Mouse (Mus musculus) hindbrain, embryonic 11.5 days (tissue): Measurements from ENCODE around the gene Fam129b. TPM values are rescaled to one million over a fixed set of nuclear protein-coding genes. Genes with fewer than 3 reads are reported as not detected.

ENCODE experiments used
- ATAC-seq: fragments of 200-750 bp; cut with Nextera tagmentation; 2 replicates; pipeline ENCODE4 v1.8.0; 2017; ENCODE audit warnings: mild to moderate bottlenecking, moderate TSS enrichment, moderate library complexity; ENCODE audit not compliant: low FRiP score
- DNase-seq: peaks from one replicate; pipeline ENCODE4 v3.0.0-alpha.2; 2015; ENCODE audit warnings: low spot score
- H3K27ac ChIP-seq: fragments of 300-500 bp; sonication (generic); 2 replicates; pipeline ENCODE4 v1.5.1; 2014; ENCODE audit warnings: mild to moderate bottlenecking, low read depth, low read length
- H3K27me3 ChIP-seq: fragments of 300-500 bp; sonication (generic); 2 replicates; pipeline ENCODE4 v1.6.1; 2014; ENCODE audit warnings: mild to moderate bottlenecking, low read length, moderate library complexity, mixed read lengths; ENCODE audit not compliant: control insufficient read depth, insufficient read depth
- H3K36me3 ChIP-seq: fragments of 300-500 bp; sonication (generic); 2 replicates; pipeline ENCODE4 v1.6.1; 2014; ENCODE audit warnings: mild to moderate bottlenecking, low read length, moderate library complexity, mixed read lengths; ENCODE audit not compliant: control insufficient read depth, insufficient read depth
- H3K4me1 ChIP-seq: fragments of 300-500 bp; sonication (generic); replicated peaks from 2 replicates; pipeline ENCODE4 v1.6.1; 2014; ENCODE audit warnings: low read length, mixed read lengths; ENCODE audit not compliant: control insufficient read depth, insufficient read depth
- H3K4me2 ChIP-seq: fragments of 300-500 bp; sonication (generic); replicated peaks from 2 replicates; pipeline ENCODE4 v1.6.1; 2014; ENCODE audit warnings: mild to moderate bottlenecking, low read depth, low read length
- H3K4me3 ChIP-seq: fragments of 300-500 bp; sonication (generic); 2 replicates; pipeline ENCODE4 v1.5.1; 2014; ENCODE audit warnings: low read depth, low read length
- H3K9ac ChIP-seq: fragments of 300-500 bp; sonication (generic); 2 replicates; pipeline ENCODE4 v1.6.1; 2014; ENCODE audit warnings: low read depth, low read length
- H3K9me3 ChIP-seq: fragments of 300-500 bp; sonication (generic); 2 replicates; pipeline ENCODE4 v1.6.1; 2016; ENCODE audit warnings: low read length; ENCODE audit not compliant: control insufficient read depth
- WGBS: fragments of 180-500 bp; shearing (Covaris S2); extraction: QIAGEN DNeasy Blood & Tissue Kit; methylation state at CpG from one replicate; pipeline ENCODE4 v1.1.7; 2014; 5-methylcytosine and 5-hydroxymethylcytosine counted together
- polyA plus RNA-seq: library from polyadenylated mRNA; unstranded; fragments of >200 nt; fragmentation: Nextera tagmentation; extraction: Ambion mirVana; gene quantifications from 2 replicates; pipeline ENCODE4 v1.2.1, GENCODE M21; 2014

Gene Fam129b
- polyA plus RNA-seq, 1 experiment from 2014 or later, result 11.6 TPM

DNA sequence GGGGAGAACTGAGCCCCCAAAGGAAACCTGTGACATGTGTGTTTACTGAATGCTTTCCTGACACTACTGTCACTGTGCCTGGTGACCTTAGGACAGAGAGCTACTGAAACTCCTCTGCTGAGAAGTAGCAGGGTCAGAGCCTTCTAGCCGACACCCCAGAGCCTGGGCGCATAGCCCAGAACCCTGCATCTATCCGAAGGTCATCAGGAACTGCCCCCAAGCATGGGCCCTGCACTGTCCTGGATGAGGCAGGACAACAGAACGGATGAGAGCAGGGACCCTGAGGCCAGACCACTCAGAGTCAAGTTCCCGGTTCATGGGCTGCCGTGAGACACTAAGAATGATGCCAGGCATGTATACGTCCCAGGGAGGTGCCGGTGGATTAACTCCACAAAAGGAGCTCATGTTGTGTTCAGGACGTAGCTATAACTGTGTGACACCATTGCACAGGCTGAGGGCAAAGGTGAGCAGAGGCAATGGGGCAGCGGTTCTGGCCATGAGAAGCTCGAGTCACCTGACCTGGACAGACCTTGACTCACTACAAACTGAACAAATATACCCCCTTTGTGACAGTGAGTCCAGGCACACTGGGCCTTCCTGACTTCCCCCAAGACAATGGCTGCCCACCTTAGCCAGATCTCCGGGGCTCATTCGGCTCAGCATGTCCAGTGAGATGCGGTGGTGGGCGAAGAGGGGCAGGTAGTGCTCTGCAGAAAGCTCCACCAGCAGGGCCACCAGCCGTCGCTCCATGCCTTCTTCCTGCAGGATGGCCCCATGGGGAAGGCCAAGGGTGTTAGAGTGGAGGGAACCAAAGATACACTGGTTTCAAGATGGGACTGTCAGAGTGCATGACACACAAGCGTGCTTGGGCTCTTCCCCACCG lies 53.3 kb downstream of the Fam129b start:
- Histone ChIP-seq H3K4me1 (no peaks in the 10 kb centered on the region), H3K27me3 (no peaks in the 10 kb centered on the region), H3K9me3 (no peaks in the 10 kb centered on the region), H3K36me3 (no peaks in the 10 kb centered on the region), H3K4me2 (no peak overlapping the region), H3K9ac (no peak overlapping the region), H3K4me3 (no peak overlapping the region), H3K27ac (no peak overlapping the region)
- ATAC-seq, result no peak
- DNase-seq, result no peak
- WGBS, result 88% methylated on average over 19 of the region's 19 CpGs

- WGBS, result 76% methylated on average over 7 of the region's 7 CpGs
- H3K9ac ChIP-seq, result no peak overlapping the region
- no peak for ATAC-seq
Measured at GRCm38 (mm10) chr2:32931730-32932129, 55.8 kb downstream of the Fam129b start.

DNA sequence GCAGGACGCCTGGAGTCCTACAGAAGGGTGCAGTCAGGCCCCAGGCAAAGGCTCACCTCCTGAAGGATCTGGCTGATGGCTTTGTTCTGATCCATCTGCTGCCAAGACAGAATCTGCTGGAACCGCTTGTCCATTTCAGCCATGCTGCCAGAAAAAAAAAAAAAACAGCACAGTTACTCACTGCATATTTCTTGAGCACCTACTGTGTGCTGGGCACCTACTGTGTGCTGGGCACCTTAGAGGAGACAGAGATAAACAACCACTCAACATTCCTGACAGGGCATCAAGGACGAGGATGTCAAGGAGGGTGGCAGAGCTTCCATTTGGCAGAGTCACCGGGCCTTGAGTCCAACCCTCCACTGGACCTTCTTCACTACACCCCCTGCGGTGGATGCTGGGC lies 62.8 kb downstream of the Fam129b start:
- H3K36me3 ChIP-seq, result no peaks in the 10 kb centered on the region
- WGBS, result 91% methylated on average over 5 of the region's 5 CpGs
- ATAC-seq, result no peak

More at GRCm38 (mm10) chr2:32931730-32932129, 55.8 kb downstream of the Fam129b start:
- Histone ChIP-seq H3K4me2 (no peak overlapping the region), H3K4me3 (no peak overlapping the region), H3K9me3 (no peaks in the 10 kb centered on the region), H3K27ac (no peak overlapping the region), H3K27me3 (no peaks in the 10 kb centered on the region), H3K36me3 (no peaks in the 10 kb centered on the region), H3K4me1 (no peaks in the 10 kb centered on the region)
- no peak for DNase-seq

DNA sequence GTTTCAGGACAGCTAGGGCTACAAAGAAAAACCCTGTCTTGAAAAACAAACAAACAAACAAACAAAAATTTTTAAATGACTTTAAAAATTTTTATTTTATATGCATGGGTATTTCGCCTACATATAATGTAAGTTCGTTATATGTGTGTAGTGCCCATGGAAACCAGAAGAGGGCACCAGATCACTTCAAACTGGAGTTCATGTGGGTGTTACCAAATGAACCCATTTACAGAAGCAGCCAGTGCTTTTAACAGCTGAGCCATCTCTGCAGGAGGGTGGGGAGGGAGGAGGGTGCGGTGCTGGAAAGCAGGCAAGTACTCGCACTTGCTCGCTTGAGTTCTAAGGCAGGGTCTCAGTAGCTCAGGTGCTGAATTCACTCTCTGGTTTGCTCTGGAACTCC lies 63.5 kb downstream of the Fam129b start:
- no peak overlapping the region for H3K4me2 ChIP-seq
- no peak for ATAC-seq
- H3K27ac ChIP-seq, result no peak overlapping the region
- no peak overlapping the region for H3K9ac ChIP-seq
- H3K36me3 ChIP-seq, result no peaks in the 10 kb centered on the region
- H3K4me3 ChIP-seq, result no peak overlapping the region
- H3K27me3 ChIP-seq, result no peaks in the 10 kb centered on the region
- WGBS, result 68% methylated on average over 5 of the region's 5 CpGs
- no peaks in the 10 kb centered on the region for H3K9me3 ChIP-seq
- peak; percentile 57 for DNase-seq
- H3K4me1 ChIP-seq, result no peaks in the 10 kb centered on the region

More for the DNA sequence above, 62.8 kb downstream of the Fam129b start:
- Histone ChIP-seq H3K4me2 (no peak overlapping the region), H3K27me3 (no peaks in the 10 kb centered on the region), H3K9ac (no peak overlapping the region), H3K4me1 (no peaks in the 10 kb centered on the region), H3K27ac (no peak overlapping the region), H3K9me3 (no peaks in the 10 kb centered on the region), H3K4me3 (no peak overlapping the region)
- DNase-seq, result no peak

- Histone ChIP-seq H3K27ac (no peak overlapping the region), H3K27me3 (no peaks in the 10 kb centered on the region), H3K9me3 (no peaks in the 10 kb centered on the region), H3K4me1 (no peaks in the 10 kb centered on the region), H3K4me2 (no peak overlapping the region), H3K4me3 (no peak overlapping the region), H3K9ac (no peak overlapping the region), H3K36me3 (0 out of 2 replicates have a peak, but pooled peaks cover 2% of the 10 kb centered on the region)
- DNase-seq, result no peak
- no peak for ATAC-seq
- 90% methylated on average over 4 of the region's 4 CpGs for WGBS
Measured at GRCm38 (mm10) chr2:32940483-32940882, 64.6 kb downstream of the Fam129b start.

DNA sequence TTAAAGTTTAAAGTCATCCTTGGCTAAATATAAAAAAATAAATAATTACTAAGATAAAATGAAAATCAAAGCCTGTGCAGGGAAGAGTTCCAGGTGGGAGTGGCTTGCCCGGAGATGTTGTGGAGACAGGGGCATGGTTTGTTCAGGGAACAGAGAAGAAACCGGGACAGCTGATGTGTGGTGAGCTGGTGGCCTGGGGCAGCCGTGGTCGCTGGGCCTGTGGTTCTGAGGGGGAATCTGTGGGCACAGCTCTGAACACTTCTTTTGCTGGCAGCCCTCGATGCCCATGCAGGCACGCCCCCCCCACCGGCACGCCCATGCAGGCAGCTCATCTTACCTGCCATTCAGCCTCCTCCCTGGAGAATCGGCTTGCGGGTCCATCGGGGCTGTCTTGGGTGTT lies 71.5 kb downstream of the Fam129b start:
- H3K27ac ChIP-seq, result no peak overlapping the region
- H3K4me3 ChIP-seq, result no peak overlapping the region
- DNase-seq (no peak), ATAC-seq (no peak)
- no peaks in the 10 kb centered on the region for H3K27me3 ChIP-seq
- no peak overlapping the region for H3K4me2 ChIP-seq
- H3K9me3 ChIP-seq, result no peaks in the 10 kb centered on the region
- no peak overlapping the region for H3K9ac ChIP-seq
- 90% methylated on average over 11 of the region's 11 CpGs for WGBS
- 0 out of 2 replicates have a peak, but pooled peaks cover 2% of the 10 kb centered on the region for H3K36me3 ChIP-seq
- no peaks in the 10 kb centered on the region for H3K4me1 ChIP-seq

DNA sequence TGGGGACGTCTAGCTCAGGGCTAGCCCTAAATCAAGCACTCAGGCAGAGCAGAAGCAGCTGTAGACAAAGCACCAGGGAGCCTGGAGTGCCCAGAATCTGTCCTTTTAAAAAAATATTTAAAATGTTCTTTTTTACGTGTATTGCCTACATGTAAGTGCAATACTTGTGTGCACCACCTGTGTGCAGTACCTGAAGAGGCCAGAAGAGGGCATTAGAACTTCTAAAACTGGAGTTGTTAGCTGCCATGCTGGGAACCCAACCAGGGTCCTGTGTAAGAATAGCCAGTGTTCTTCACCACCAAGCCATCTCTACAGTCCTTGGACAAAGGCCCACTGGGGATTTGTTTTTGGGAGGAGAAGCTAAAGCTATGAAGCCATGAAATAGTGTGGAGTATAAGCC lies 78.7 kb downstream of the Fam129b start:
- Histone ChIP-seq H3K9me3 (no peaks in the 10 kb centered on the region), H3K27ac (no peak overlapping the region), H3K9ac (no peak overlapping the region), H3K4me1 (no peaks in the 10 kb centered on the region), H3K27me3 (no peaks in the 10 kb centered on the region), H3K4me2 (no peak overlapping the region), H3K36me3 (peaks cover 5% of the 10 kb centered on the region; the same call in 1 of the 2 replicates), H3K4me3 (no peak overlapping the region)
- ATAC-seq, result no peak
- 90% methylated on average over 2 of the region's 2 CpGs for WGBS
- DNase-seq, result no peak

- no peak for ATAC-seq
- peaks cover 3% of the 10 kb centered on the region; the same call in 1 of the 2 replicates for H3K4me1 ChIP-seq
Measured at GRCm38 (mm10) chr2:32957344-32957743, 81.4 kb downstream of the Fam129b start.

DNA sequence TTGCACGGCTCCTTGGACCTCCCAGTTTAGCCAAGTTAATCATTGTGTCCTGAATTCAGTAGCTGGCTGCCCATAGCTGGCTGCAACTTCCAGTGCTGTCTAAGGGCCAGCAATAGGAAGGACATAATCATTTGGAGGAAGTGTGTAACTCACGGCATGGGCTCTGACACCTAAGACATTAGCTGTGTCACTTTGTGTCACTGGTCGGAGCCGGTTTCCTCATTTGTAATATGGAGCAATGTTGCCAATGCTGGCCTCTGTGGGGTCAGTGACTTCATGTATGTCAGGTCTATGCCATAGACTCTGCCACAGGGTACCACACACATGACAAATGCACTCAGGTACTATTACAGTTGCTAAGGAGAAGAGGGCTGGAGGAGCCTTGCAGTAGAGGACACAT lies 84.4 kb downstream of the Fam129b start:
- no peak overlapping the region; the same call in 1 of the 2 replicates for H3K4me2 ChIP-seq
- no peak for DNase-seq
- H3K9ac ChIP-seq, result peak overlapping the region; percentile 81; the same call in 1 of the 2 replicates
- no peak for ATAC-seq
- no peak overlapping the region for H3K27ac ChIP-seq
- 90% methylated on average over 4 of the region's 4 CpGs for WGBS
- no peaks in the 10 kb centered on the region for H3K27me3 ChIP-seq
- peaks cover 5% of the 10 kb centered on the region; the same call in 1 of the 2 replicates for H3K4me1 ChIP-seq
- H3K9me3 ChIP-seq, result no peaks in the 10 kb centered on the region
- 0 out of 2 replicates have a peak, but pooled peaks cover 2% of the 10 kb centered on the region for H3K36me3 ChIP-seq
- no peak overlapping the region for H3K4me3 ChIP-seq

More at GRCm38 (mm10) chr2:32957344-32957743, 81.4 kb downstream of the Fam129b start:
- Histone ChIP-seq H3K27me3 (no peaks in the 10 kb centered on the region), H3K36me3 (peaks cover 5% of the 10 kb centered on the region; the same call in 1 of the 2 replicates), H3K4me2 (no peak overlapping the region), H3K9me3 (no peaks in the 10 kb centered on the region), H3K9ac (no peak overlapping the region), H3K27ac (no peak overlapping the region), H3K4me3 (no peak overlapping the region)
- 58% methylated on average over 8 of the region's 8 CpGs for WGBS
- no peak for DNase-seq
